Mouse (Mus musculus): Measurements from ENCODE around the gene Ccdc114.

Ccdc114 gene

GRCm38 (mm10) chr7:45986893-45987292, 63.0 kb downstream of the Ccdc114 start:
- DNase-seq (ENCODE audit: low spot score), result no peak

DNA sequence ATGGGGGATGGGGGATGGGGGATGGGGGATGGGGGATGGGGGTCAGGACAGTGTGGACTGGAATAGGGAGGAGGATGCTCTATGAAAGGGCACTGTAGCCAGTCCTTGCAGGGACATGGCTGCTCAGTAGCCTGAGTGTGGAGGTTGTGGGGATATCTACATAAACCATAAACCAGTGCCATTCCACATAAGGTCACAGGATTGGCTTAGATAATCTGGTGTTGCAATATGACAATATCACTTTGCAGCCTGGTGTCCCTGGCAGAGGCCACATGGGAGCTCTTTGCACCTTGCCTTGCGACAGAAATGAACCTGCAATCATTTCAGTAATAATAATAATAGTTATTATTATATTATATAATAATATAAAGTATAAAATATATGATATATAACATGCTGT, 64.5 kb downstream of the Ccdc114 start:
- DNase-seq (ENCODE audit: low spot score), result no peak

DNA sequence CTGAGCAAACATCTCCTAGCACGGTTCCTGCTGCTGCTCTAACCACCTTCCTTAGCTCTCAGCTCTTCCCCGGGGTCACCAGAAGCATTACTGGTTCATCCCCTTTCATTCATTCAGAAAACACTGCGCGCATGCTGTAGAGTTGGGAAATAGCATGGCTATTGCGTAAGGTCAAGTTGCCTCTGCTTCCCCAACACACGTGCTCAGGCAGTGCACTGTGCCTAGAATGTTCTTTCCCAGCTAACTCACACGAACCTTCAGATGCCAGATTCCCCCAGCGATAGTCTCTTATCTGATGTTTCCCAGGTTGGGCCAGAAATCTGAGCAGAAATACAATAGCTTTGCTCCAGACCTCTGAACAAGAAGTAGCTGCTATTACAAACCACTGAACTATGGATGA, 68.6 kb downstream of the Ccdc114 start:
- DNase-seq (ENCODE audit: low spot score), result peak; percentile 9
